30 mouse cellular contexts compared by ENCODE assay signal in genomic region chr8:71302788-71303187, GRCm38 (mm10).
"Had no signal": no experiment of that assay in that cellular context is flagged by ENCODE, and none has a peak within 500 bp of the region (broad histone marks: within the 10 kb centered on the region; RNA-seq: fewer than 3 reads in every experiment).

No protein-coding gene starts in this region.

- DNase-seq: left cerebral cortex, postnatal 4 days; liver; liver, embryonic 13.5 days; liver, postnatal 0 days; lung, adult 18-20 months; lung, adult 2 months; lung, embryonic 14.5 days; lung, postnatal 10 days; lung, postnatal 14 days; lung, postnatal 36 days; lung, postnatal 4 days had no signal

- H3K27ac ChIP-seq: limb, embryonic 10.5 days; limb, embryonic 12.5 days; limb, embryonic 13.5 days; limb, embryonic 15.5 days; liver, embryonic 12.5 days; liver, embryonic 13.5 days; liver, embryonic 14.5 days; liver, embryonic 15.5 days; lung, embryonic 15.5 days; macrophage; midbrain, embryonic 10.5 days; midbrain, embryonic 12.5 days; midbrain, embryonic 13.5 days; midbrain, embryonic 15.5 days had no signal

- H3K27me3 ChIP-seq: limb, embryonic 12.5 days; limb, embryonic 13.5 days; limb, embryonic 15.5 days; liver, embryonic 12.5 days; liver, embryonic 13.5 days; liver, embryonic 15.5 days; lung, embryonic 15.5 days; megakaryocyte, embryonic 14.5 days; midbrain, embryonic 12.5 days; midbrain, embryonic 13.5 days; midbrain, embryonic 15.5 days had no signal

- H3K9ac ChIP-seq: limb, embryonic 12.5 days; limb, embryonic 13.5 days; limb, embryonic 15.5 days; liver, embryonic 12.5 days; liver, embryonic 13.5 days; liver, embryonic 14.5 days; liver, embryonic 15.5 days; liver, postnatal 0 days; lung, embryonic 14.5 days; lung, embryonic 15.5 days; midbrain, embryonic 12.5 days; midbrain, embryonic 13.5 days; midbrain, embryonic 15.5 days had no signal

- H3K9me3 ChIP-seq: limb, embryonic 10.5 days; limb, embryonic 15.5 days; liver, embryonic 12.5 days; liver, embryonic 13.5 days; liver, embryonic 15.5 days; lung, embryonic 15.5 days; midbrain, embryonic 15.5 days had no signal

- H3K4me3 ChIP-seq: limb, embryonic 10.5 days; limb, embryonic 12.5 days; limb, embryonic 13.5 days; limb, embryonic 15.5 days; liver, embryonic 12.5 days; liver, embryonic 13.5 days; liver, embryonic 15.5 days; lung, embryonic 15.5 days; midbrain, embryonic 10.5 days; midbrain, embryonic 12.5 days; midbrain, embryonic 13.5 days; midbrain, embryonic 15.5 days; myocyte had no signal

- ATAC-seq: liver, embryonic 12.5 days; liver, postnatal 0 days; lung, postnatal 0 days; midbrain, embryonic 13.5 days; midbrain, embryonic 15.5 days; midbrain, embryonic 16.5 days had no signal

- H3K36me3 ChIP-seq: midbrain, embryonic 15.5 days had no signal

- H3K4me1 ChIP-seq: limb, embryonic 10.5 days; limb, embryonic 12.5 days; limb, embryonic 13.5 days; limb, embryonic 15.5 days; lung, embryonic 15.5 days; midbrain, embryonic 10.5 days; midbrain, embryonic 12.5 days; midbrain, embryonic 13.5 days; midbrain, embryonic 15.5 days had no signal

- H3K4me2 ChIP-seq: limb, embryonic 12.5 days; limb, embryonic 13.5 days; limb, embryonic 15.5 days; liver, embryonic 11.5 days; liver, embryonic 12.5 days; liver, embryonic 13.5 days; liver, embryonic 15.5 days; lung, embryonic 14.5 days; lung, embryonic 15.5 days; midbrain, embryonic 11.5 days; midbrain, embryonic 12.5 days; midbrain, embryonic 13.5 days; midbrain, embryonic 15.5 days had no signal
